Mouse (Mus musculus): Measurements from ENCODE around the gene Zup1. TPM values are rescaled to one million over a fixed set of nuclear protein-coding genes. Genes with fewer than 3 reads are reported as not detected.
"Not testable (repeated sequence)": the region's sequence is repeated elsewhere in the genome, so short reads cannot be mapped to it uniquely, and the experiment has no call there.

The Zup1 gene
- polyA plus RNA-seq, 1 experiment from 2014 or later: 22.8 TPM

- H3K36me3 ChIP-seq; H3K9ac ChIP-seq (replicated peaks); H3K4me3 ChIP-seq; H3K27me3 ChIP-seq; H3K4me2 ChIP-seq (replicated peaks); H3K27ac ChIP-seq (replicated peaks); H3K9me3 ChIP-seq; ATAC-seq (replicated peaks); H3K4me1 ChIP-seq: not testable (repeated sequence)
- WGBS: 73% methylated on average over 2 of the region's 2 CpGs
These were observed 68.7 kb downstream of the Zup1 start for GRCm38 (mm10) chr10:33882411-33882810.

GRCm38 (mm10) chr10:33872672-33873398 lies 78.2 kb downstream of the Zup1 start:
- no peaks in the 10 kb centered on the region for H3K27me3 ChIP-seq
- WGBS: 92% methylated on average over 2 of the region's 2 CpGs
- no peak overlapping the region for H3K4me3 ChIP-seq
- no peaks in the 10 kb centered on the region for H3K9me3 ChIP-seq
- no peak for ATAC-seq (replicated peaks)
- H3K4me2 ChIP-seq (replicated peaks): no peak overlapping the region
- H3K9ac ChIP-seq (replicated peaks): no peak overlapping the region
- H3K4me1 ChIP-seq: no peaks in the 10 kb centered on the region
- no peak overlapping the region for H3K27ac ChIP-seq (replicated peaks)
- no peaks in the 10 kb centered on the region for H3K36me3 ChIP-seq

GRCm38 (mm10) chr10:33870441-33870840 lies 80.6 kb downstream of the Zup1 start:
- 7% methylated on average over 1 of the region's 1 CpGs for WGBS
- no peak overlapping the region for H3K4me3 ChIP-seq
- no peak overlapping the region for H3K9ac ChIP-seq (replicated peaks)
- H3K36me3 ChIP-seq: no peaks in the 10 kb centered on the region
- H3K9me3 ChIP-seq: no peaks in the 10 kb centered on the region
- no peak overlapping the region for H3K4me2 ChIP-seq (replicated peaks)
- H3K27ac ChIP-seq (replicated peaks): no peak overlapping the region
- H3K4me1 ChIP-seq: no peaks in the 10 kb centered on the region
- H3K27me3 ChIP-seq: no peaks in the 10 kb centered on the region
- no peak for ATAC-seq (replicated peaks)

Other genes with a start within 250 kb of the Zup1 start
- not detected in 2 replicates for gene Sult3a2, start 164.6 kb downstream of the Zup1 start, polyA plus RNA-seq (2015; fragmentation: Nextera tagmentation; extraction: Ambion mirVana)
- gene Sult3a1, start 93.5 kb downstream of the Zup1 start, polyA plus RNA-seq (2015; fragmentation: Nextera tagmentation; extraction: Ambion mirVana): not detected in 2 replicates
- gene Rsph4a, start 46.2 kb downstream of the Zup1 start, polyA plus RNA-seq (2015; fragmentation: Nextera tagmentation; extraction: Ambion mirVana): 0.37 and 0.93 TPM in 2 replicates
- gene Rwdd1, start 68.4 kb upstream of the Zup1 start, polyA plus RNA-seq (2015; fragmentation: Nextera tagmentation; extraction: Ambion mirVana): 127 and 131 TPM in 2 replicates
- not detected in 2 replicates for gene Trappc3l, start 86.3 kb upstream of the Zup1 start, polyA plus RNA-seq (2015; fragmentation: Nextera tagmentation; extraction: Ambion mirVana)
- gene Calhm4, start 93.0 kb upstream of the Zup1 start, polyA plus RNA-seq (2015; fragmentation: Nextera tagmentation; extraction: Ambion mirVana): not detected in 2 replicates
- 0.31 and 0.37 TPM in 2 replicates for gene Calhm5, start 145.2 kb upstream of the Zup1 start, polyA plus RNA-seq (2015; fragmentation: Nextera tagmentation; extraction: Ambion mirVana)
- 0.34 and 0.42 TPM in 2 replicates for gene Calhm6, start 176.7 kb upstream of the Zup1 start, polyA plus RNA-seq (2015; fragmentation: Nextera tagmentation; extraction: Ambion mirVana)

Data from forebrain, embryonic 15.5 days (tissue).